Mouse (Mus musculus) T-helper 17 cell (primary cell): ENCODE measurements at regions not wholly inside any gene's neighbourhood (a gene's known extent, or its start where the extent isn't known, plus 50 kb on each side); places are given as distances from the start of the nearest gene placed in this dataset.

Source experiments
- in situ Hi-C, 2 experiments: fragments of 300-600 bp; cut with MboI, MseI; formaldehyde crosslinking; loops; 1 replicate in 1 of 2; 2 replicates in 1 of 2; pipeline ENCODE4 v1.15.1; 2025; ENCODE audit warnings: high pct_unique_total_duplicates in 2 of 2

- in situ Hi-C loops: no loop called here
These were observed 180.6 kb upstream of the Tab2 start for GRCm38 (mm10) chr10:8136662-8137061.

- in situ Hi-C loops: no loop called here
These were observed 179.2 kb upstream of the Tab2 start for GRCm38 (mm10) chr10:8135272-8135671.

- in situ Hi-C loops: no loop called here
These were observed 178.4 kb upstream of the Tab2 start for GRCm38 (mm10) chr10:8134398-8134797.

GRCm38 (mm10) chr10:8133451-8133952, 177.5 kb upstream of the Tab2 start:
- in situ Hi-C loops: no loop called here

GRCm38 (mm10) chr10:8132795-8133194, 176.8 kb upstream of the Tab2 start:
- in situ Hi-C loops: no loop called here

GRCm38 (mm10) chr10:8130472-8131241, 174.6 kb upstream of the Tab2 start:
- in situ Hi-C loops: no loop called here

GRCm38 (mm10) chr10:8130057-8130456, 174.0 kb upstream of the Tab2 start:
- in situ Hi-C loops: no loop called here

- in situ Hi-C loops: no loop called here
These were observed 168.1 kb upstream of the Tab2 start for GRCm38 (mm10) chr10:8124124-8124523.

- in situ Hi-C loops: no loop called here
These were observed 165.9 kb upstream of the Tab2 start for GRCm38 (mm10) chr10:8121895-8122294.

GRCm38 (mm10) chr10:8116821-8117220, 160.8 kb upstream of the Tab2 start:
- in situ Hi-C loops: loop anchor here in 1 of 2 experiments (5.0 kb wide), 1 partner anchor 35 kb away; no protein-coding TSS in a partner anchor

- in situ Hi-C loops: loop anchor here (5.0 kb wide), 2 partner anchors 37 to 48 kb away; no protein-coding TSS in a partner anchor
These were observed 158.9 kb upstream of the Tab2 start for GRCm38 (mm10) chr10:8114932-8115331.

GRCm38 (mm10) chr10:8114530-8114929, 158.5 kb upstream of the Tab2 start:
- in situ Hi-C loops: loop anchor here in 1 of 2 experiments (5.0 kb wide), 1 partner anchor 47 kb away; no protein-coding TSS in a partner anchor

GRCm38 (mm10) chr10:8100489-8100888, 144.5 kb upstream of the Tab2 start:
- in situ Hi-C loops: no loop called here

- in situ Hi-C loops: no loop called here
These were observed 139.9 kb upstream of the Tab2 start for GRCm38 (mm10) chr10:8095924-8096323.

GRCm38 (mm10) chr10:8095206-8095605, 139.2 kb upstream of the Tab2 start:
- in situ Hi-C loops: no loop called here

GRCm38 (mm10) chr10:8091871-8092552, 136.0 kb upstream of the Tab2 start:
- in situ Hi-C loops: no loop called here

GRCm38 (mm10) chr10:8089296-8089695, 133.3 kb upstream of the Tab2 start:
- in situ Hi-C loops: no loop called here

- in situ Hi-C loops: no loop called here
These were observed 132.7 kb upstream of the Tab2 start for GRCm38 (mm10) chr10:8088737-8089136.

- in situ Hi-C loops: no loop called here
These were observed 132.3 kb upstream of the Tab2 start for GRCm38 (mm10) chr10:8088321-8088720.

- in situ Hi-C loops: no loop called here
These were observed 131.1 kb upstream of the Tab2 start for GRCm38 (mm10) chr10:8087106-8087505.

GRCm38 (mm10) chr10:8086442-8086841, 130.4 kb upstream of the Tab2 start:
- in situ Hi-C loops: no loop called here
